Mouse (Mus musculus): Measurements from ENCODE around the gene Shkbp1. TPM values are rescaled to one million over a fixed set of nuclear protein-coding genes. Genes with fewer than 3 reads are reported as not detected.

Gene Shkbp1
- polyA plus RNA-seq, 1 experiment from 2014 or later, result 47.4 TPM

- Histone ChIP-seq H3K4me1 (ENCODE audit: control insufficient read depth, insufficient read depth, low read length) (peaks cover 48% of the 10 kb centered on the region), H3K4me2 (ENCODE audit: low read length) (peak overlapping the region; percentile 87), H3K9ac (ENCODE audit: low read depth, low read length) (peak overlapping the region; percentile 71), H3K9me3 (replicated peaks; ENCODE audit: control insufficient read depth, low read length, poor library complexity, severe bottlenecking) (no peaks in the 10 kb centered on the region; the same call in 1 of the 2 replicates), H3K27ac (ENCODE audit: low read length) (no peak overlapping the region), H3K4me3 (ENCODE audit: low read depth, low read length) (peak overlapping the region; percentile 50), H3K36me3 (ENCODE audit: control insufficient read depth, insufficient read depth, low read length) (no peaks in the 10 kb centered on the region), H3K27me3 (ENCODE audit: control insufficient read depth, insufficient read depth, low read depth, low read length) (peaks cover 89% of the 10 kb centered on the region)
- no peak for ATAC-seq
- under 1% methylated on average over 33 of the region's 39 CpGs for WGBS
Measured at GRCm38 (mm10) chr7:27332353-27333199, 23.2 kb downstream of the Shkbp1 start.

GRCm38 (mm10) chr7:27331854-27332253 lies 24.0 kb downstream of the Shkbp1 start:
- no peaks in the 10 kb centered on the region; the same call in 1 of the 2 replicates for H3K9me3 ChIP-seq (replicated peaks; ENCODE audit: control insufficient read depth, low read length, poor library complexity, severe bottlenecking)
- H3K36me3 ChIP-seq (ENCODE audit: control insufficient read depth, insufficient read depth, low read length), result no peaks in the 10 kb centered on the region
- WGBS, result 6% methylated on average over 8 of the region's 8 CpGs
- peaks cover 40% of the 10 kb centered on the region for H3K4me1 ChIP-seq (ENCODE audit: control insufficient read depth, insufficient read depth, low read length)
- peak overlapping the region; percentile 87; the same call in 1 of the 2 replicates for H3K4me2 ChIP-seq (ENCODE audit: low read length)
- H3K4me3 ChIP-seq (ENCODE audit: low read depth, low read length), result no peak overlapping the region
- no peak overlapping the region for H3K27ac ChIP-seq (ENCODE audit: low read length)
- H3K9ac ChIP-seq (ENCODE audit: low read depth, low read length), result no peak overlapping the region
- no peak for ATAC-seq
- peaks cover 90% of the 10 kb centered on the region for H3K27me3 ChIP-seq (ENCODE audit: control insufficient read depth, insufficient read depth, low read depth, low read length)

- H3K9ac ChIP-seq (ENCODE audit: low read depth, low read length), result no peak overlapping the region
- WGBS, result 6% methylated on average over 8 of the region's 8 CpGs
- H3K4me2 ChIP-seq (ENCODE audit: low read length), result no peak overlapping the region
- H3K27me3 ChIP-seq (ENCODE audit: control insufficient read depth, insufficient read depth, low read depth, low read length), result peaks cover 93% of the 10 kb centered on the region
- no peak overlapping the region for H3K27ac ChIP-seq (ENCODE audit: low read length)
- no peaks in the 10 kb centered on the region; the same call in 1 of the 2 replicates for H3K9me3 ChIP-seq (replicated peaks; ENCODE audit: control insufficient read depth, low read length, poor library complexity, severe bottlenecking)
- peaks cover 37% of the 10 kb centered on the region for H3K4me1 ChIP-seq (ENCODE audit: control insufficient read depth, insufficient read depth, low read length)
- H3K36me3 ChIP-seq (ENCODE audit: control insufficient read depth, insufficient read depth, low read length), result no peaks in the 10 kb centered on the region
- no peak for ATAC-seq
- no peak overlapping the region for H3K4me3 ChIP-seq (ENCODE audit: low read depth, low read length)
Measured at GRCm38 (mm10) chr7:27331541-27331851, 24.3 kb downstream of the Shkbp1 start.

DNA sequence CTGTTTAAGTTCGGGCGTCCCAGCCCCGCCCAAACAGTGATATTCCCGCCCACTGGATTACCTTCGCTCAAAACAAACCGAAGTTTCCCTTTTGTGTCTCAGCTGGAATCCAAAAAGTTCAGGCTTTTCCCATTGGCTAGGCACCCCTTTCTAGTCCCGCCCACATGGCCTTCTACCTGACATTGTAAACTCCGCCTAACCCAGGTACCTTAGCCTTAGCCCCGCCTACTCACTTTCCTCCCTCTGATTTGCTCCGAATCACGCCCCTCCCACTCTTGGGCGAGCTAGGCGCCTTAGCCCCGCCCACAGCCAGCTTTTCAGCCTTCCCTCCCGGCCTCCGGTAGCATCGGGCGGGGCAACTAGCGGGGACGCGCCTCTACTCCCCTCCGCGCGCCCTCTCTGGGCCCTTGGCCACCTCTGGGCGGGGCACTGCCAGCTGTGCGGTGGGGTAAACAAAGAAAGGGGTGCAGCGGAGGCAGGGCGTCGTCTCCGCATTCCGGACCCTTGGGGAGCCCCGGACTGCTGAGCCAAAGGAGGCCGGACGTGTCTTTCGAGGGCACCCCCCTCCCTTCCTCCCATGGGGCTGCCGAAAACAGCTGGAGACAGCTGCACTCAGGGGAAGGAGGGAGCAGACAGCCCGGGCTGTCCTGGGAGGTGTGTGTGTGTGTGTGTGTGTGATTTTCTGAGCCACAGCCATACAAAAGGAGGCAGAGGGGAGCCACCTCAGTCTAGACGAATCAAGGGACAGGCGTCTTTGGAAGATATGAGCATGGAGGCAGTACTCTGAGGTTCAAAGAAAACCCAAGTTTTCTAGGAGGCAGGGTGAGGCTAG lies 24.9 kb downstream of the Shkbp1 start:
- Histone ChIP-seq H3K4me2 (ENCODE audit: low read length) (peak overlapping the region; percentile 62), H3K27me3 (ENCODE audit: control insufficient read depth, insufficient read depth, low read depth, low read length) (peaks cover 93% of the 10 kb centered on the region), H3K4me3 (ENCODE audit: low read depth, low read length) (peak overlapping the region; percentile 35), H3K9me3 (replicated peaks; ENCODE audit: control insufficient read depth, low read length, poor library complexity, severe bottlenecking) (no peaks in the 10 kb centered on the region; the same call in 1 of the 2 replicates), H3K36me3 (ENCODE audit: control insufficient read depth, insufficient read depth, low read length) (no peaks in the 10 kb centered on the region), H3K4me1 (ENCODE audit: control insufficient read depth, insufficient read depth, low read length) (peaks cover 35% of the 10 kb centered on the region), H3K9ac (ENCODE audit: low read depth, low read length) (peak overlapping the region; percentile 18; the same call in 1 of the 2 replicates), H3K27ac (ENCODE audit: low read length) (no peak overlapping the region)
- under 1% methylated on average over 39 of the region's 39 CpGs for WGBS
- ATAC-seq, result no peak

- WGBS, result 19% methylated on average over 17 of the region's 17 CpGs
- Histone ChIP-seq H3K27me3 (ENCODE audit: control insufficient read depth, insufficient read depth, low read depth, low read length) (peaks cover 94% of the 10 kb centered on the region), H3K4me3 (ENCODE audit: low read depth, low read length) (no peak overlapping the region), H3K4me2 (ENCODE audit: low read length) (no peak overlapping the region; the same call in 1 of the 2 replicates), H3K9ac (ENCODE audit: low read depth, low read length) (no peak overlapping the region), H3K4me1 (ENCODE audit: control insufficient read depth, insufficient read depth, low read length) (peaks cover 40% of the 10 kb centered on the region), H3K9me3 (replicated peaks; ENCODE audit: control insufficient read depth, low read length, poor library complexity, severe bottlenecking) (no peaks in the 10 kb centered on the region; the same call in 1 of the 2 replicates), H3K36me3 (ENCODE audit: control insufficient read depth, insufficient read depth, low read length) (no peaks in the 10 kb centered on the region), H3K27ac (ENCODE audit: low read length) (no peak overlapping the region)
- no peak for ATAC-seq
Measured at GRCm38 (mm10) chr7:27329981-27330380, 25.8 kb downstream of the Shkbp1 start.

- Histone ChIP-seq H3K4me3 (ENCODE audit: low read depth, low read length) (peak overlapping the region; percentile 9; the same call in 1 of the 2 replicates), H3K36me3 (ENCODE audit: control insufficient read depth, insufficient read depth, low read length) (no peaks in the 10 kb centered on the region), H3K27me3 (ENCODE audit: control insufficient read depth, insufficient read depth, low read depth, low read length) (peaks cover 92% of the 10 kb centered on the region), H3K9ac (ENCODE audit: low read depth, low read length) (no peak overlapping the region), H3K4me1 (ENCODE audit: control insufficient read depth, insufficient read depth, low read length) (peaks cover 40% of the 10 kb centered on the region), H3K27ac (ENCODE audit: low read length) (no peak overlapping the region), H3K4me2 (ENCODE audit: low read length) (peak overlapping the region; percentile 44), H3K9me3 (replicated peaks; ENCODE audit: control insufficient read depth, low read length, poor library complexity, severe bottlenecking) (no peaks in the 10 kb centered on the region; the same call in 1 of the 2 replicates)
- ATAC-seq, result peak; percentile 23
- 4% methylated on average over 45 of the region's 45 CpGs for WGBS
Measured at GRCm38 (mm10) chr7:27329326-27329947, 26.4 kb downstream of the Shkbp1 start.

DNA sequence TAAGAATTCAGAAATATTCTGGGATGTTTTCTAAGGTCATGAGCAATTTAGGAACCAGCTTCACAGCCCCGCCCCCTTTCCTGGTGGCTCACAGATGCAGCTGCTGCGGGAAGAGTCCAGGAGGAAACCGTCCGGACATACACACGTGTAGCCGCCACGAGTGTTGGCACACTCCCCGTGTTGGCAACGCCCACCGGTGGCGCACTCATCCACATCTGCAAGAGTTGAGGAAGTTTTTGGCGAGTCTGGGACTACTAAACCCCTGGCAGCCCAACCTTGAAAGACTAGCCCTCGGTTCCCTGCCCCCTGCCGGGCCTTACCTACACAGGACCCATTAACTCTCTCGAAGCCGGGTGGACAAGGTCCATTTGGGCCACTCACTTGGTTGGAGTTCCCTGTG lies 27.2 kb downstream of the Shkbp1 start:
- Histone ChIP-seq H3K36me3 (ENCODE audit: control insufficient read depth, insufficient read depth, low read length) (no peaks in the 10 kb centered on the region), H3K27ac (ENCODE audit: low read length) (no peak overlapping the region), H3K9me3 (replicated peaks; ENCODE audit: control insufficient read depth, low read length, poor library complexity, severe bottlenecking) (no peaks in the 10 kb centered on the region; the same call in 1 of the 2 replicates), H3K4me3 (ENCODE audit: low read depth, low read length) (no peak overlapping the region), H3K9ac (ENCODE audit: low read depth, low read length) (no peak overlapping the region), H3K27me3 (ENCODE audit: control insufficient read depth, insufficient read depth, low read depth, low read length) (peaks cover 84% of the 10 kb centered on the region), H3K4me2 (ENCODE audit: low read length) (no peak overlapping the region), H3K4me1 (ENCODE audit: control insufficient read depth, insufficient read depth, low read length) (peaks cover 37% of the 10 kb centered on the region)
- no peak for ATAC-seq
- WGBS, result 40% methylated on average over 16 of the region's 16 CpGs

DNA sequence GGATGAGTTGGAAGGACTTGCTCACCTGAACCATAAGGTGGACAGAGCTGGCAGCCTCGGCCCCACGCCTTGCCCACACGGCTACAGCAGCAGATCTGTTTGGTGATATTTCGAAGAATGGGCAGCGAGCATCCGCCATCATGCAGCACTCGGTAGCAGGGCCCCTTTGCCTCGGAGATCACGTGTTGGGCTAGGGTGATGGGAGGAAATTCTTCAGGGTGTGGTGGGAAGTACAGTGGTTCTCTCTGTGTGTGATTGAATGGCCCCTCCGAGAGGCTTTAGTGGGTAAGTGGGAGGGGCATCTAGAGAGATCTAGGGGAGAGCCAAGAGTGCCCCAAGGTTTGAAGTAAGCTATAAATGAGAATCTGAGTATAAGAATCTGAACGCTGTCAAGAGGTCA lies 27.7 kb downstream of the Shkbp1 start:
- WGBS, result 89% methylated on average over 11 of the region's 11 CpGs
- H3K36me3 ChIP-seq (ENCODE audit: control insufficient read depth, insufficient read depth, low read length), result no peaks in the 10 kb centered on the region
- H3K4me2 ChIP-seq (ENCODE audit: low read length), result no peak overlapping the region
- ATAC-seq, result no peak
- H3K4me3 ChIP-seq (ENCODE audit: low read depth, low read length), result no peak overlapping the region
- peaks cover 32% of the 10 kb centered on the region for H3K4me1 ChIP-seq (ENCODE audit: control insufficient read depth, insufficient read depth, low read length)
- peaks cover 80% of the 10 kb centered on the region for H3K27me3 ChIP-seq (ENCODE audit: control insufficient read depth, insufficient read depth, low read depth, low read length)
- H3K9ac ChIP-seq (ENCODE audit: low read depth, low read length), result no peak overlapping the region
- H3K9me3 ChIP-seq (replicated peaks; ENCODE audit: control insufficient read depth, low read length, poor library complexity, severe bottlenecking), result no peaks in the 10 kb centered on the region
- no peak overlapping the region for H3K27ac ChIP-seq (ENCODE audit: low read length)
